Mouse (Mus musculus): ENCODE measurements around the gene Adgrb3.

- TF ChIP-seq POLR2A (IDR thresholded peaks at IDR 0.05; ENCODE audit: borderline replicate concordance, low read depth, low read length) (no peak), CTCF (IDR thresholded peaks at IDR 0.05; ENCODE audit: low read depth, low read length) (no peak)
Measured at GRCm38 (mm10) chr1:25526976-25527375, 302.5 kb downstream of the Adgrb3 start.
